ENCODE assay signal across 15 mouse cellular contexts in genomic region chr6:50979764-50980163, GRCm38 (mm10).
DNase-seq lines count a peak whose midpoint lies in the region; ATAC-seq and TF ChIP-seq lines count a peak whose summit lies in the region.
"Had no signal": no experiment of that assay in that cellular context is flagged by ENCODE, and none has a peak within 500 bp of the region (broad histone marks: within the 10 kb centered on the region; RNA-seq: fewer than 3 reads in every experiment).

No protein-coding gene starts in this region.

- ATAC-seq in frontal cortex, adult (ENCODE audit: low TSS enrichment): peak; percentile 35
- no peak for ATAC-seq in kidney, postnatal 0 days (replicated peaks; ENCODE audit: low FRiP score, low read depth)
- ATAC-seq in embryonic facial prominence, embryonic 14.5 days (ENCODE audit: low read depth): 0 out of 2 replicates have a peak, but pooled peaks have one; percentile 5
- no peak for ATAC-seq in forebrain, embryonic 16.5 days
- ATAC-seq: forebrain, embryonic 15.5 days; lung, postnatal 0 days had no signal

- H3K9ac ChIP-seq in kidney, postnatal 0 days (ENCODE audit: low read depth, low read length): no peak overlapping the region
- no peak overlapping the region for H3K9ac ChIP-seq in embryonic facial prominence, embryonic 14.5 days (ENCODE audit: low read depth, low read length)
- no peak overlapping the region for H3K9ac ChIP-seq in forebrain, embryonic 16.5 days (replicated peaks; ENCODE audit: low read depth, low read length)
- H3K9ac ChIP-seq: forebrain, embryonic 15.5 days; liver, embryonic 13.5 days had no signal

- H3K27ac ChIP-seq in kidney, postnatal 0 days: 0 out of 2 replicates have a peak overlapping the region, but pooled peaks have one; percentile 34
- H3K27ac ChIP-seq in embryonic facial prominence, embryonic 14.5 days (replicated peaks; ENCODE audit: low read depth, low read length): peak overlapping the region; percentile 92
- no peak overlapping the region for H3K27ac ChIP-seq in forebrain, embryonic 16.5 days (ENCODE audit: low read length)
- H3K27ac ChIP-seq: forebrain, embryonic 15.5 days; liver, embryonic 13.5 days had no signal

- H3K9me3 ChIP-seq in kidney, postnatal 0 days (replicated peaks; ENCODE audit: low read length): no peaks in the 10 kb centered on the region
- no peaks in the 10 kb centered on the region for H3K9me3 ChIP-seq in embryonic facial prominence, embryonic 14.5 days (ENCODE audit: control insufficient read depth, low read length)
- H3K9me3 ChIP-seq in forebrain, embryonic 16.5 days (ENCODE audit: control insufficient read depth, low read length): no peaks in the 10 kb centered on the region
- H3K9me3 ChIP-seq: forebrain, embryonic 15.5 days; liver, embryonic 13.5 days had no signal

- H3K36me3 ChIP-seq in kidney, postnatal 0 days (ENCODE audit: insufficient read depth, low read length): no peaks in the 10 kb centered on the region
- H3K36me3 ChIP-seq in embryonic facial prominence, embryonic 14.5 days (ENCODE audit: control insufficient read depth, insufficient read depth, low read length): no peaks in the 10 kb centered on the region
- H3K36me3 ChIP-seq in splenic B cell, adult 2 months (ENCODE audit: control insufficient read depth, insufficient read depth, low read length, poor library complexity, severe bottlenecking): no peaks in the 10 kb centered on the region
- H3K36me3 ChIP-seq in forebrain, embryonic 16.5 days (ENCODE audit: control insufficient read depth, insufficient read depth): no peaks in the 10 kb centered on the region
- H3K36me3 ChIP-seq: forebrain, embryonic 15.5 days; liver, embryonic 13.5 days had no signal

- TF ChIP-seq CTCF in kidney, postnatal 0 days (IDR thresholded peaks at IDR 0.05; ENCODE audit: low read depth): no peak

- DNase-seq in frontal cortex, adult 2 months (ENCODE audit: extremely low spot score in 1 of 2, low spot score in 1 of 2): no peak
- DNase-seq in kidney, postnatal 0 days (ENCODE audit: low spot score): no peak
- no peak for DNase-seq in kidney, postnatal 4 days
- no peak for DNase-seq in embryonic facial prominence, embryonic 14.5 days (ENCODE audit: low spot score)
- peak; percentile 12 for DNase-seq in splenic B cell, adult 2 months (ENCODE audit: low read depth, low spot score)
- DNase-seq in adrenal gland, adult 18-20 months (ENCODE audit: low spot score in 2 of 2): no peak
- DNase-seq: adrenal gland, postnatal 10 days; cerebellum, adult 9-11 months; liver, embryonic 13.5 days had no signal

- WGBS in kidney, postnatal 0 days: 40% methylated on average over 1 of the region's 1 CpGs
- 24% methylated on average over 1 of the region's 1 CpGs for WGBS in embryonic facial prominence, embryonic 14.5 days
- 77% methylated on average over 1 of the region's 1 CpGs for WGBS in forebrain, embryonic 16.5 days

- H3K4me3 ChIP-seq in kidney, postnatal 0 days (replicated peaks; ENCODE audit: low read depth, low read length): no peak overlapping the region
- H3K4me3 ChIP-seq in embryonic facial prominence, embryonic 14.5 days (ENCODE audit: low read depth, low read length): no peak overlapping the region
- no peak overlapping the region for H3K4me3 ChIP-seq in forebrain, embryonic 16.5 days (replicated peaks; ENCODE audit: low read length)
- H3K4me3 ChIP-seq: forebrain, embryonic 15.5 days; liver, embryonic 13.5 days; myocyte had no signal

- peaks cover 36% of the 10 kb centered on the region for H3K4me1 ChIP-seq in kidney, postnatal 0 days (replicated peaks; ENCODE audit: insufficient read depth, low read length)
- peaks cover 64% of the 10 kb centered on the region for H3K4me1 ChIP-seq in embryonic facial prominence, embryonic 14.5 days (ENCODE audit: control insufficient read depth, insufficient read depth, low read length)
- H3K4me1 ChIP-seq in forebrain, embryonic 16.5 days (replicated peaks; ENCODE audit: control insufficient read depth, insufficient read depth, low read length): peaks cover 7% of the 10 kb centered on the region
- H3K4me1 ChIP-seq: liver, embryonic 13.5 days had no signal

- no peaks in the 10 kb centered on the region for H3K27me3 ChIP-seq in kidney, postnatal 0 days (ENCODE audit: insufficient read depth, low read length)
- no peaks in the 10 kb centered on the region for H3K27me3 ChIP-seq in embryonic facial prominence, embryonic 14.5 days (replicated peaks; ENCODE audit: control insufficient read depth, insufficient read depth, low read length)
- H3K27me3 ChIP-seq in splenic B cell, adult 2 months (ENCODE audit: control insufficient read depth, insufficient read depth, low read length, poor library complexity, severe bottlenecking): no peaks in the 10 kb centered on the region
- 0 out of 2 replicates have a peak, but pooled peaks cover 2% of the 10 kb centered on the region for H3K27me3 ChIP-seq in forebrain, embryonic 16.5 days (replicated peaks; ENCODE audit: control insufficient read depth, insufficient read depth, low read length)
- H3K27me3 ChIP-seq: liver, embryonic 13.5 days had no signal

- H3K4me2 ChIP-seq in kidney, postnatal 0 days (ENCODE audit: low read length): no peak overlapping the region
- no peak overlapping the region for H3K4me2 ChIP-seq in embryonic facial prominence, embryonic 14.5 days (ENCODE audit: low read depth, low read length)
- H3K4me2 ChIP-seq in forebrain, embryonic 16.5 days (ENCODE audit: low read length): no peak overlapping the region
- H3K4me2 ChIP-seq: forebrain, embryonic 15.5 days; liver, embryonic 13.5 days; midbrain, embryonic 11.5 days had no signal

Comparison
In these comparisons a context has a peak if more than half of its experiments do, and no peak if none do; other contexts are left out.
1. ATAC-seq: peak in frontal cortex, adult (single experiment) and embryonic facial prominence, embryonic 14.5 days (single experiment); none in kidney, postnatal 0 days (single experiment) and forebrain, embryonic 16.5 days (single experiment).